ENCODE assay signal across 11 mouse cellular contexts in genomic region chr11:31564742-31565510, GRCm38 (mm10).
DNase-seq lines count a peak whose midpoint lies in the region; ATAC-seq lines count a peak whose summit lies in the region.
"Had no signal": no experiment of that assay in that cellular context is flagged by ENCODE, and none has a peak within 500 bp of the region (broad histone marks: within the 10 kb centered on the region; RNA-seq: fewer than 3 reads in every experiment).

No protein-coding gene starts in this region.

- no peak overlapping the region for H3K4me3 ChIP-seq in heart, embryonic 14.5 days (ENCODE audit: control insufficient read depth in 1 of 2, insufficient read depth in 1 of 2, low read depth in 1 of 2, low read length in 2 of 2)
- H3K4me3 ChIP-seq in stomach, embryonic 16.5 days (replicated peaks; ENCODE audit: low read length) = no peak overlapping the region
- H3K4me3 ChIP-seq in forebrain, embryonic 11.5 days (ENCODE audit: low read depth, low read length) = no peak overlapping the region
- H3K4me3 ChIP-seq: embryonic facial prominence, embryonic 12.5 days; midbrain, embryonic 10.5 days had no signal

- peak; percentile 32 for DNase-seq in gastrocnemius, adult 18-20 months (ENCODE audit: low spot score)
- no peak for DNase-seq in gastrocnemius, postnatal 36 days
- peak; percentile 64 for DNase-seq in kidney, postnatal 14 days
- no peak for DNase-seq in forebrain, embryonic 11.5 days (ENCODE audit: low spot score)
- DNase-seq in layer of hippocampus, adult 11-12 months (ENCODE audit: low spot score) = no peak
- no peak for DNase-seq in neural tube, embryonic 10.5 days (ENCODE audit: extremely low spot score, low spot score)
- DNase-seq: adrenal gland, postnatal 25 days had no signal

- peak overlapping the region; percentile 6 to 30; a peak in 2 of 4 replicates for H3K27ac ChIP-seq in heart, embryonic 14.5 days (replicated peaks in 1 of 2; ENCODE audit: control insufficient read depth in 1 of 2, insufficient read depth in 1 of 2, low read depth in 2 of 2, low read length in 2 of 2)
- H3K27ac ChIP-seq in stomach, embryonic 16.5 days (ENCODE audit: low read length) = peak overlapping the region; percentile 41
- H3K27ac ChIP-seq in forebrain, embryonic 11.5 days (ENCODE audit: low read depth, low read length) = no peak overlapping the region
- H3K27ac ChIP-seq: embryonic facial prominence, embryonic 12.5 days; midbrain, embryonic 10.5 days had no signal

- H3K27me3 ChIP-seq in heart, embryonic 14.5 days (ENCODE audit: control insufficient read depth, insufficient read depth, low read length) = no peaks in the 10 kb centered on the region
- H3K27me3 ChIP-seq in stomach, embryonic 16.5 days (ENCODE audit: control insufficient read depth, insufficient read depth, low read length) = no peaks in the 10 kb centered on the region
- no peaks in the 10 kb centered on the region for H3K27me3 ChIP-seq in forebrain, embryonic 11.5 days (ENCODE audit: control insufficient read depth, insufficient read depth, low read length)
- H3K27me3 ChIP-seq: embryonic facial prominence, embryonic 12.5 days had no signal

- no peak overlapping the region for H3K9ac ChIP-seq in heart, embryonic 14.5 days (ENCODE audit: low read length)
- H3K9ac ChIP-seq in stomach, embryonic 16.5 days (ENCODE audit: low read length) = no peak overlapping the region
- no peak overlapping the region for H3K9ac ChIP-seq in forebrain, embryonic 11.5 days (ENCODE audit: low read length)
- H3K9ac ChIP-seq: embryonic facial prominence, embryonic 12.5 days had no signal

- intact Hi-C loops in gastrocnemius, postnatal 36 days (cut with DNase I) = no loop called here

- H3K9me3 ChIP-seq in heart, embryonic 14.5 days (ENCODE audit: control insufficient read depth, low read length) = no peaks in the 10 kb centered on the region
- peaks cover 2% of the 10 kb centered on the region; the same call in 1 of the 2 replicates for H3K9me3 ChIP-seq in stomach, embryonic 16.5 days (replicated peaks; ENCODE audit: control insufficient read depth, low read length)
- H3K9me3 ChIP-seq in forebrain, embryonic 11.5 days (ENCODE audit: control insufficient read depth, low read length) = no peaks in the 10 kb centered on the region
- H3K9me3 ChIP-seq: embryonic facial prominence, embryonic 12.5 days had no signal

- peak; percentile 78 for ATAC-seq in heart, embryonic 14.5 days (ENCODE audit: insufficient number of reproducible peaks, insufficient read depth, low FRiP score, low read depth)
- ATAC-seq in stomach, embryonic 16.5 days (ENCODE audit: insufficient read depth, low FRiP score) = peak; percentile 63; the same call in 1 of the 2 replicates
- ATAC-seq in forebrain, embryonic 11.5 days (replicated peaks; ENCODE audit: low FRiP score) = no peak

- H3K4me2 ChIP-seq in heart, embryonic 14.5 days (ENCODE audit: low read length) = 0 out of 2 replicates have a peak overlapping the region, but pooled peaks have one; percentile 8
- H3K4me2 ChIP-seq in stomach, embryonic 16.5 days (ENCODE audit: low read depth, low read length) = no peak overlapping the region
- H3K4me2 ChIP-seq in forebrain, embryonic 11.5 days (ENCODE audit: low read depth, low read length, severe bottlenecking) = no peak overlapping the region
- H3K4me2 ChIP-seq: embryonic facial prominence, embryonic 12.5 days had no signal

- H3K4me1 ChIP-seq in heart, embryonic 14.5 days (ENCODE audit: control insufficient read depth in 2 of 2, insufficient read depth in 2 of 2, low read length in 2 of 2) = peaks cover 15 to 16% of the 10 kb centered on the region in 2 experiments
- H3K4me1 ChIP-seq in stomach, embryonic 16.5 days (ENCODE audit: control insufficient read depth, insufficient read depth, low read length) = peaks cover 9% of the 10 kb centered on the region; the same call in 1 of the 2 replicates
- H3K4me1 ChIP-seq in forebrain, embryonic 11.5 days (replicated peaks; ENCODE audit: control insufficient read depth, insufficient read depth, low read length) = no peaks in the 10 kb centered on the region
- H3K4me1 ChIP-seq: midbrain, embryonic 10.5 days had no signal

- H3K36me3 ChIP-seq in heart, embryonic 14.5 days (ENCODE audit: control insufficient read depth, insufficient read depth, low read length) = no peaks in the 10 kb centered on the region
- H3K36me3 ChIP-seq in stomach, embryonic 16.5 days (ENCODE audit: control insufficient read depth, insufficient read depth, low read length) = no peaks in the 10 kb centered on the region
- H3K36me3 ChIP-seq in forebrain, embryonic 11.5 days (ENCODE audit: control insufficient read depth, insufficient read depth, low read length) = no peaks in the 10 kb centered on the region
- H3K36me3 ChIP-seq: embryonic facial prominence, embryonic 12.5 days; midbrain, embryonic 10.5 days had no signal

- 54% methylated on average over 13 of the region's 13 CpGs for WGBS in heart, embryonic 14.5 days
- 53% methylated on average over 13 of the region's 13 CpGs for WGBS in stomach, embryonic 16.5 days
- 89% methylated on average over 13 of the region's 13 CpGs for WGBS in forebrain, embryonic 11.5 days

Comparison
In these comparisons a context has a peak if more than half of its experiments do, and no peak if none do; other contexts are left out.
1. DNase-seq: peak in gastrocnemius, adult 18-20 months (single experiment) and kidney, postnatal 14 days (single experiment); none in gastrocnemius, postnatal 36 days (0 of 2), forebrain, embryonic 11.5 days (single experiment), layer of hippocampus, adult 11-12 months (single experiment) and neural tube, embryonic 10.5 days (single experiment).